ENCODE assay signal across 21 mouse cellular contexts in the genomic region with DNA sequence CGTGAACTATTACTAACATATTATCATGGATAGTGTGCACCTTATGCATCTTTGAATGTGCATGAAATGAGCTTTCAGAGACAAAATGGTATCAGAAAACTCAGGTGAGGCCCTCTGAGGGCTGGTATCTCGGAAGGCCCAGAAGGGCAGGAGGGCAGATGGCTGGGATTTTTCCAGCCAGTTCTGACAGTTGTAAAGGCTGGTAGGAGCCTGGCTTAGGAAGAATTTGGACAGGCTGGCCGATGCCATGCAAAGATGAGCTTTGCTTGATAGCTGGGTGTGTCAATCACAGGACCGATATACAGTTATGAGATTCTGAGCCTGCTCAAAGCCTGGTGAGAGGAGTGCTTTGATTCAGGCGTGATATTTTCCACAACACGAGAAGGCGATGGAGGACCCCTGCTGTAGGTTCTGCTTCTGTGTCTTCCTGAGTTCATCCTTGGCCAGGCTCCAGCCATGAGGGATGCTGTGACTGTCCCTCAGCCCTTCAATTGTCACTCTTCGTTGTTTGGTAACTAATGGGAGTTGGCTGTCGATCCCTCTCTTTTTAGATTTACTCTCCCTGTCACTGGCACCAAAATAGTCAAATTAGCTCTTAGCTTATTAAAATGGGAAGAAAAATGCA.
DNase-seq lines count a peak whose midpoint lies in the region; ATAC-seq and TF ChIP-seq lines count a peak whose summit lies in the region.
"Had no signal": no experiment of that assay in that cellular context is flagged by ENCODE, and none has a peak within 500 bp of the region (broad histone marks: within the 10 kb centered on the region; RNA-seq: fewer than 3 reads in every experiment).

No protein-coding gene starts in this region.

- TF ChIP-seq POLR2A in cerebellum, adult 2 months (IDR thresholded peaks at IDR 0.05; ENCODE audit: borderline replicate concordance, insufficient read depth, low read length): no peak
- TF ChIP-seq POLR2A in brain, embryonic 14.5 days (IDR thresholded peaks at IDR 0.05; ENCODE audit: borderline replicate concordance, extremely low read depth, insufficient read depth, insufficient read length, poor library complexity, severe bottlenecking): no peak

- no peaks in the 10 kb centered on the region for H3K36me3 ChIP-seq in hindbrain, postnatal 0 days (ENCODE audit: insufficient read depth, low read length)
- no peaks in the 10 kb centered on the region for H3K36me3 ChIP-seq in hindbrain, embryonic 10.5 days
- H3K36me3 ChIP-seq: embryonic facial prominence, embryonic 13.5 days; forebrain, embryonic 12.5 days; G1E; heart, embryonic 12.5 days; hindbrain, embryonic 15.5 days had no signal

- no peak overlapping the region for H3K9ac ChIP-seq in hindbrain, postnatal 0 days (replicated peaks; ENCODE audit: low read length)
- H3K9ac ChIP-seq: embryonic facial prominence, embryonic 13.5 days; forebrain, embryonic 12.5 days; heart, embryonic 12.5 days; hindbrain, embryonic 15.5 days had no signal

- peaks cover 5% of the 10 kb centered on the region for H3K4me1 ChIP-seq in cerebellum, adult 2 months (ENCODE audit: control insufficient read depth, insufficient read depth, low read length)
- no peaks in the 10 kb centered on the region for H3K4me1 ChIP-seq in hindbrain, postnatal 0 days (ENCODE audit: insufficient read depth, low read length)
- no peaks in the 10 kb centered on the region for H3K4me1 ChIP-seq in hindbrain, embryonic 10.5 days (replicated peaks)
- H3K4me1 ChIP-seq: embryonic facial prominence, embryonic 13.5 days; forebrain, embryonic 12.5 days; heart, embryonic 12.5 days; hindbrain, embryonic 15.5 days had no signal

- no peak overlapping the region for H3K4me2 ChIP-seq in hindbrain, postnatal 0 days (ENCODE audit: low read depth, low read length)
- H3K4me2 ChIP-seq: embryonic facial prominence, embryonic 13.5 days; forebrain, embryonic 12.5 days; heart, embryonic 12.5 days; hindbrain, embryonic 15.5 days had no signal

- peak; percentile 21 to 29 for DNase-seq in cerebellum, adult 2 months
- no peak for DNase-seq in cerebellum, adult 8-10 months
- peak; percentile 24 to 27 for DNase-seq in cerebellum, postnatal 36 days
- DNase-seq in cerebellum, adult 11 months: no peak
- peak; percentile 21 for DNase-seq in hindbrain, postnatal 0 days (ENCODE audit: low spot score)
- no peak for DNase-seq in hindbrain, embryonic 10.5 days (ENCODE audit: low spot score)
- peak; percentile 27 for DNase-seq in brain, embryonic 14.5 days (ENCODE audit: low read depth)
- DNase-seq: adrenal gland, adult 8-10 months; adrenal gland, postnatal 36 days; B cell, adult 2 months; gastrocnemius, adult 2 months; gastrocnemius, postnatal 25 days; kidney, adult 8-10 months had no signal

- no peaks in the 10 kb centered on the region for H3K9me3 ChIP-seq in hindbrain, postnatal 0 days (ENCODE audit: low read length)
- no peaks in the 10 kb centered on the region for H3K9me3 ChIP-seq in hindbrain, embryonic 10.5 days
- H3K9me3 ChIP-seq: embryonic facial prominence, embryonic 13.5 days; forebrain, embryonic 12.5 days; heart, embryonic 12.5 days; hindbrain, embryonic 15.5 days had no signal

- no peaks in the 10 kb centered on the region for H3K27me3 ChIP-seq in cerebellum, adult 2 months (ENCODE audit: control insufficient read depth, insufficient read depth, low read length)
- no peaks in the 10 kb centered on the region for H3K27me3 ChIP-seq in hindbrain, postnatal 0 days (ENCODE audit: insufficient read depth, low read length)
- no peaks in the 10 kb centered on the region for H3K27me3 ChIP-seq in hindbrain, embryonic 10.5 days (ENCODE audit: insufficient read depth, poor library complexity, severe bottlenecking)
- H3K27me3 ChIP-seq: embryonic facial prominence, embryonic 13.5 days; forebrain, embryonic 12.5 days; heart, embryonic 12.5 days; hindbrain, embryonic 15.5 days had no signal

- H3K27ac ChIP-seq in cerebellum, adult 2 months (ENCODE audit: insufficient read depth, low read length): no peak overlapping the region
- H3K27ac ChIP-seq in hindbrain, postnatal 0 days: no peak overlapping the region
- H3K27ac ChIP-seq in hindbrain, embryonic 10.5 days: no peak overlapping the region
- H3K27ac ChIP-seq: embryonic facial prominence, embryonic 13.5 days; forebrain, embryonic 12.5 days; gastrocnemius, adult 2 months; hindbrain, embryonic 15.5 days had no signal

- TF ChIP-seq CTCF in cerebellum, adult 2 months (IDR thresholded peaks at IDR 0.05; ENCODE audit: borderline replicate concordance, insufficient read depth, low read depth, low read length): no peak
- TF ChIP-seq CTCF in hindbrain, postnatal 0 days (IDR thresholded peaks at IDR 0.05; ENCODE audit: low read depth): no peak
- no peak for TF ChIP-seq CTCF in brain, embryonic 14.5 days (IDR thresholded peaks at IDR 0.05; ENCODE audit: borderline replicate concordance, extremely low read depth, insufficient read depth, insufficient read length)

- ATAC-seq in hindbrain, postnatal 0 days: no peak
- ATAC-seq: CD4-positive, CD25-positive, alpha-beta regulatory T cell, adult 4 months; inflammation-experienced regulatory T-cells, adult 6 months; intestine, postnatal 0 days had no signal

- no peak overlapping the region for H3K4me3 ChIP-seq in cerebellum, adult 2 months (replicated peaks; ENCODE audit: insufficient read depth, low read depth, low read length)
- no peak overlapping the region for H3K4me3 ChIP-seq in hindbrain, postnatal 0 days (ENCODE audit: low read length)
- H3K4me3 ChIP-seq in hindbrain, embryonic 10.5 days: no peak overlapping the region
- H3K4me3 ChIP-seq: embryonic facial prominence, embryonic 13.5 days; forebrain, embryonic 12.5 days; gastrocnemius, adult 2 months; heart, embryonic 12.5 days; hindbrain, embryonic 15.5 days had no signal

- 24% methylated on average over 9 of the region's 9 CpGs for WGBS in cerebellum, adult 2 months
- 71% methylated on average over 9 of the region's 9 CpGs for WGBS in hindbrain, postnatal 0 days
- 92% methylated on average over 9 of the region's 9 CpGs for WGBS in hindbrain, embryonic 10.5 days

Comparison
In these comparisons a context has a peak if more than half of its experiments do, and no peak if none do; other contexts are left out.
1. DNase-seq: peak in cerebellum, adult 2 months (2 of 2), cerebellum, postnatal 36 days (2 of 2), hindbrain, postnatal 0 days (single experiment) and brain, embryonic 14.5 days (single experiment); none in cerebellum, adult 8-10 months (single experiment), cerebellum, adult 11 months (single experiment) and hindbrain, embryonic 10.5 days (single experiment).